Mouse (Mus musculus) common myeloid progenitor, adult 5-6 weeks (primary cell): ENCODE results near the gene Zfp800. TPM values are rescaled to one million over a fixed set of nuclear protein-coding genes. Genes with fewer than 3 reads are reported as not detected.

ENCODE experiments used
- ATAC-seq: replicated peaks from 2 replicates; pipeline ENCODE4 v1.8.0; 2016; ENCODE audit warnings: low read depth, mild to moderate bottlenecking, moderate TSS enrichment, inconsistent platforms; ENCODE audit not compliant: poor library complexity, severe bottlenecking
- total RNA-seq: library from RNA; stranded (forward); fragments of 200-1000, 187-1606 nt; gene quantifications from 2 replicates; pipeline ENCODE4 v1.2.3, GENCODE M21; 2017

Zfp800 gene
- 69.4 and 73.9 TPM in 2 replicates for total RNA-seq

GRCm38 (mm10) chr6:28397681-28398203, at the start of gene Zfp800:
Zfp800 (minus strand) TSS chr6:28398005.
- ATAC-seq: peak; percentile 55

- ATAC-seq: no peak
Measured at GRCm38 (mm10) chr6:28431538-28431855, 33.7 kb upstream of the Zfp800 start.

- peak; percentile 30; the same call in 1 of the 2 replicates for ATAC-seq
Measured at GRCm38 (mm10) chr6:28430795-28431537, 33.2 kb upstream of the Zfp800 start.

DNA sequence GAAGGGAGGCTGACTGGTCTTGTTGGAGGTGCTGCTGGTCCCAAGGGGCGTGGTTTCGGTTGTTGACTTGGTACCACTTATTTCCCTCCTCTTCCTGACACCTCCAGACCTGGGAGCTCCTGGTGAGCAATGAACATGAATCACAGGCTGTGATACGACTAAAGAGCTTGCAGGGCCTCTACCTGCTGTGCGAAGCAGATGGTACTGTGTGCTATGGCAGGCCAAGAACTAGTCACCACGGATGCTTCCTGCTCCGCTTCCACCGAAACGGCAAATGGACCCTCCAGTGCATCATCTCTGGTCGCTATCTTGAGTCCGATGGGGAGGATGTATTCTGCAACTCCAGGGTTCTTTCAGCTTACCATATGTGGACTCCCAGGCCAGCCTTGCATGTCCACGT, 32.1 kb upstream of the Zfp800 start:
- ATAC-seq: no peak

- no peak for ATAC-seq
Measured at GRCm38 (mm10) chr6:28428290-28428689, 30.5 kb upstream of the Zfp800 start, which contains the start of gene Gcc1. Gcc1 (minus strand) TSS chr6:28428390.

GRCm38 (mm10) chr6:28427096-28427839, 29.5 kb upstream of the Zfp800 start, which contains the start of gene Fscn3:
Fscn3 (plus strand) TSS chr6:28427789.
- no peak for ATAC-seq

DNA sequence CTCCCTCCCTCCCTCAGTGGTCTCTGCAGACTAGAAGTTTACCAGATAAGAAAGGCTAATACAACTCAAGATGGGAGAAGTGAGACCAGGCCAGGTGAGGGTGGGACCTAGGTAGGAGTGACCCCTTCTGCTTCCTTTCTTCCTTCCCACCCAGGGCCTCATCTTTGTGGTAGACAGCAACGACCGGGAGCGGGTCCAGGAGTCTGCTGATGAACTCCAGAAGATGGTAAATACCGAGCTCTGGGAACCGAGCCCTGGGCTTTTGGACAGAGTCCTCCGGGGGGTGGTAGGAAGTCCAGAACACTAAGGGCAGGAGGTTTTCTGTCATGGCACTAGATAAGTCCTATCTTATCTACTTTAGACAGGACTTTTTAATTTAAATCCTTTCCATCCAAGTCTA, 27.2 kb upstream of the Zfp800 start:
- no peak for ATAC-seq

DNA sequence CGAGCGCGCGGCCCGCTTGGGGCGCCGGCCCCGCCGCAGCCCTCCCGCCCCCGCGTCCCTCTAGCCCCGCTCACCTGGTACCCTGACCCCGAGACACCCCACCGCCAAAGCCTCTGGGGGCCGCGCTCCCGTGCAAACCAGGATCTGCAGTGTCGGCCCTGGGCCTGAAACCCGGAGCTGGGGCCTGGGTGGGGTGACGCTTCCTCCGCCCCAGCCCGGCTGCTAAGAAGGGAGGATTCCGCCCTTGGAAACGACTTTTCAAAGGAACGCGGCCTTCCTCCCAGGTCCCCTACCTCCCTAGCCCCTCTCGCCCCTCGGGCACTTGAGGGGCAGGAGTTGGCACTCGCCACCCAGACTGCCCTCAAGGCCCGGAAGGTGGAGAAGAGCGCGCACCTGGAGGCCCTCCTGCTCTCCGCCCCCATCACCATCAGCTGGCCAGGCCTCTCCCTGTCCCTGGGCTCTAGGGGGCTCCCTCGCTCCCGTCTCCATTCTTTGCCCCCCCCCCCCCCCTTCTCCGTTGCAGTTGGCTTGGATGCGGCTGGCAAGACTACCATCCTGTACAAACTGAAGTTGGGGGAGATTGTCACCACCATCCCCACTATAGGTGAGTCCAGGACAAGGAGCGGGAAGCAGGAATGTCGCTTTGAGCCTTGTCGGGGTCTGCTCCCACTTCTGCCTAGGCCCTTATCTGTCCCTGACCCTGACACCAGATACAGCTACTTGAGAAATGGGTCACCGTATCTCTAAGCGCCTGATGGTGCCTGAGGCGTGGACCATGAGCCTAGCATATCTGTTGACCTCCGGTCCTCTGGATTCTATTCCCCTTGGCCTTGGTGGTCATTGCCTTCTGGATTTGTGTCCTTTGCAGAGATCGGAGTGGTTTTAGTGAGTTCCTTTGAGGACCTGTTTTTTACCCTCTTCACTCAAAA, 26.2 kb upstream of the Zfp800 start:
- no peak for ATAC-seq

DNA sequence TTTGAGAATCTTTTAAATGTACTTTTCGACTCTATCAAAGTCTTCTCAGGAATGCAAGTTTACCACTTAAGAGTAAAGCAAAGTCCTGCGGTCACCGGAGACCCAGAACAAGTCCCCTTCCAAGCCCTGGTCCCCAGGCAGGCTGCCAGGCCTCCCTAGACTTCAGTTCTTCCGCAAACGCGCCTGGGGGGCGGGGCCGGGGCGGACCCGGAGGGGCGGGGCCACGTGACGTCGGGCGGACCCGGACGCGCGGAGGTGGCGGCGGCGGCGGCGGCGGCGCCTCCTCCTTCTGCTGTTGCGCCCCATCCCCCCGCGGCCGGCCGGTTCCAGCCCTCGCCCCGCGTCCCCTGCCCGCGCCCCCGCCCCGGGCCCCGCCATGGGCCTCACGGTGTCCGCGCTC, 25.5 kb upstream of the Zfp800 start, which contains the start of gene Arf5:
Arf5 (plus strand) TSS at position 248 of the 400 bp plus-strand sequence.
- ATAC-seq: peak; percentile 20

- ATAC-seq: no peak
Measured at GRCm38 (mm10) chr6:28422651-28423290, 25.0 kb upstream of the Zfp800 start.

- ATAC-seq: peak; percentile 86
Measured at GRCm38 (mm10) chr6:28421469-28422000, 23.7 kb upstream of the Zfp800 start.

DNA sequence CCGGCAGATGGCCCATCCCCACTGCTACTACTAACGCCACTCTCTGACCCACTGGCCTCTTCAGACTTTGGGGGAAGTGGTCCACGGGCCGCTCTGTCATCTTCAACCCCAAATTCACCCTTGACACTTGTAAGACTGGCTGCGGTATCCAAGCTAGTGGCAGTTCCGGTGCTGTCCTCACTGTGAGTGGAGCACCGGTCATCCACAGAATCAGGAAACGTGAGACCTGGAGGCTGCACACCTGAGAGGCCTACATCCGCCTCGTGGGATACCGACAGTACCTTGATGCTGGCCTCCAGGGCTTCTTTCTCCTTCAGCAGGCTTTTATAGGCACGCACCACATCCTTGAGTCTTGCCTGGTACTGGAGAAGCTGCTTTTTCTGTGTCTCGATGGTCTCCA, 23.1 kb upstream of the Zfp800 start:
- no peak for ATAC-seq

DNA sequence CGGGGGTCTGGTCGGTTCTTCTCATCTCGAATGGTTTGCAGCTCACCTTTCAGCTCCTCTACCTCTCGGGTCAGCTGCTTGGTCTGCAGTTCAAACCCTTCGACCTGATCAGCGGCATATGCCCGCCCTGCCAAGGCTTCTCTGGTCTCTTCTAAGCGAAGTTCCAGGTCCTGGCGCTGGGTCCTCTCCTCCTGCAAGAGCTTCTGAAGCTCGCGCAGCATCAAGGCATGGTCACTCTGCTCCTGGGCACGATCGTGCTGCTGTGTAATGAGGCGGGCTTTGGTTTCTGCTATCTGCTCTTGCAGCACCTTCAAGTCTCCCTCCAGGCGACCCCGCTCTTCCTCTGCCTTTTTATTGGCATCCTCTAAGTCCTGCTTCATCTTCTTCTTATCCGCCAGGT, 22.6 kb upstream of the Zfp800 start:
- ATAC-seq: no peak

DNA sequence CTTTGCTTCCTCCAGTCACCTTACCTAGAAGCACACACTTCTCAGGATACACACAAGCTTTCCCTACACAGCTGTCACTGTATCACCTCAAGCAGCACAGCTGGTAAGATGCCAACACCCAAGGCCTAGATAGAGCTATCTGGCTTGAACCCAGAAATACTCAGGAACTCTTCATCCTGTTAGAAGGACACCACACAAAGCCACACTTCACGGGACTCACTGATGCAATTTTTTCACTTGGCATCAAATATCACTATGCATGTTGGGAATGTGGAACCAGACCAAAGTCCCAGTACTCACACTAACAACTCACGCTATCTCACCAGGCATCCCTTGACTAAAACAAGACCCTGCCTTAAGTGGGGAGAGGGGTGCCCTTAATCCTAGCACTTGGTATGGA, 21.9 kb upstream of the Zfp800 start:
- no peak for ATAC-seq

- ATAC-seq: no peak
Measured at GRCm38 (mm10) chr6:28418449-28418848, 20.6 kb upstream of the Zfp800 start.

DNA sequence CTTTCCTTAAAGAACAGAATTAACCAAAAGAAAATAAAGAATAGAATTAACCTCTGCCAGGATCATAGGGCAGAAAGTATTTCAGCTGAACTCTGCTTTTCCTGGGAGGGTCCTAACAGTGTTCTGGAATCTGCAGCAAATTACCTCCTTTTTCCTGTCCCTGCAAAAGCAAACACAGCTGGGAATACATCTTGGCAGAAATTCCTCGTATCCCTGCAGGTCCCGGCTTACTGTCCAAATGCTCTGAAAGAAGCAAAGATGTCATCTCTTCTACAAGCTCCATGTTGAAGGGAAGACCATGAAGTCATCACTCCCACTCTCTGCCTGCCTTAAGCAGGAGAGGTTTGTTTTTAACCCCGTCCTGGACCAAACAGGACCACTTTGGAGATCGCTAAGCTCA, 19.2 kb upstream of the Zfp800 start:
- ATAC-seq: no peak

DNA sequence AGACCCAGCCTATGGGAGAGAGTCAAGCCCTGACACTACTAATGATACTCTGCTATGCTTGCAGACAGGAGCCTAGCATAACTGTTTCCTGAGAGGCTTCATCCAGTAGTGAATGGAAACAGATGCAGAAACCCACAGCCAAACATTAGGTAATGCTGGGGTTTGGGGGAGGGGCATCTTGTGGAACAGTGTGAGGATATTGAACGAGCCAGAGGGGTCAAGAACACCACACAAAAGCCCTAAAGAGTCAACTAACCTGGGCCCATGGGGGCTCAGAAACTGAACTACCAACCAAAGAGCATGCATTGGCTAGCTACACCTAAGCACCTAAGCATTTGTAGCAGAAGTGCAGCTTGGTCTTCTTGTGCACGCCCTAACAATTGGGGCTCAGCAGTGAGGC, 13.4 kb upstream of the Zfp800 start:
- ATAC-seq: no peak

GRCm38 (mm10) chr6:28410053-28410452, 12.2 kb upstream of the Zfp800 start:
- ATAC-seq: peak; percentile 87

DNA sequence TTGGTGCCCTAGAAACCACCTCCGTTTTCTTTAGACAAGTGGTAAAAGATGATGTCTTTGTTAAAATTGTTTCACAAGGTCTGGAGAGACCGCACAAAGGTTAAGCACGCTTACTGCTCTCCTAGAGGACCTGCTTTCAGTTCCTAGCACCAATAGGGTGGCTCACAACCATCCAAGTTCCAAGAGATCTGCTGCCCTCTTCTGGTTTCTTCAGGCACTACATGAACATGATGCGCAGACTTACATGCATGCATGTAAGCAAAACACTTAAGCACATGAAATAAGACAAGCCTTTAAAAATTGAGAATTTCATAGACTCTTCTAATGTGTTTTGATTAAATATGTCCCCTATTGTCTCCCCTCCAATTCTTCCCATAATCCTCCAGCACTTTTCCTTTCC, 2.0 kb upstream of the Zfp800 start:
- no peak for ATAC-seq
